Mouse (Mus musculus) embryonic facial prominence, embryonic 14.5 days (tissue): ENCODE results near the gene Llgl2. TPM values are rescaled to one million over a fixed set of nuclear protein-coding genes. Genes with fewer than 3 reads are reported as not detected.

Experiments used
- ATAC-seq: fragments of 200-750 bp; cut with Nextera tagmentation; 2 replicates; pipeline ENCODE4 v1.8.0; 2017; ENCODE audit warnings: low read depth, moderate number of reproducible peaks, moderate TSS enrichment
- DNase-seq: peaks from one replicate; pipeline ENCODE4 v3.0.0-alpha.2; 2015; ENCODE audit warnings: low spot score
- H3K27ac ChIP-seq: fragments of 300-500 bp; sonication (generic); replicated peaks from 2 replicates; pipeline ENCODE4 v1.5.1; 2014; ENCODE audit warnings: low read depth, mild to moderate bottlenecking, low read length, moderate library complexity
- H3K27me3 ChIP-seq: fragments of 300-500 bp; sonication (generic); replicated peaks from 2 replicates; pipeline ENCODE4 v1.6.1; 2014; ENCODE audit warnings: low read length; ENCODE audit not compliant: control insufficient read depth, insufficient read depth
- H3K36me3 ChIP-seq: fragments of 300-500 bp; sonication (generic); 2 replicates; pipeline ENCODE4 v1.6.1; 2014; ENCODE audit warnings: low read length, mixed read lengths; ENCODE audit not compliant: control insufficient read depth, insufficient read depth
- H3K4me1 ChIP-seq: fragments of 300-500 bp; sonication (generic); 2 replicates; pipeline ENCODE4 v1.6.1; 2014; ENCODE audit warnings: antibody characterized with exemption, low read length; ENCODE audit not compliant: control insufficient read depth, insufficient read depth
- H3K4me2 ChIP-seq: fragments of 300-500 bp; sonication (generic); 2 replicates; pipeline ENCODE4 v1.6.1; 2014; ENCODE audit warnings: low read depth, mild to moderate bottlenecking, low read length, moderate library complexity, mixed read lengths
- H3K4me3 ChIP-seq: fragments of 300-500 bp; sonication (generic); 2 replicates; pipeline ENCODE4 v1.5.1; 2014; ENCODE audit warnings: low read depth, mild to moderate bottlenecking, low read length
- H3K9ac ChIP-seq: fragments of 300-500 bp; sonication (generic); 2 replicates; pipeline ENCODE4 v1.6.1; 2014; ENCODE audit warnings: low read depth, mild to moderate bottlenecking, low read length, moderate library complexity, mixed read lengths
- H3K9me3 ChIP-seq: fragments of 300-500 bp; sonication (generic); 2 replicates; pipeline ENCODE4 v1.6.1; 2016; ENCODE audit warnings: low read length; ENCODE audit not compliant: control insufficient read depth
- WGBS: fragments of 180-500 bp; shearing (Covaris S2); extraction: QIAGEN DNeasy Blood & Tissue Kit; methylation state at CpG from one replicate; pipeline ENCODE4 v1.1.7; 2014; 5-methylcytosine and 5-hydroxymethylcytosine counted together
- polyA plus RNA-seq: library from polyadenylated mRNA; unstranded; fragments of >200 nt; fragmentation: Nextera tagmentation; extraction: Ambion mirVana; gene quantifications from 2 replicates; pipeline ENCODE4 v1.2.1, GENCODE M21; 2014

Llgl2 gene
- polyA plus RNA-seq, 1 experiment from 2014 or later: 11.9 TPM

GRCm38 (mm10) chr11:115836656-115837395 is 13.0 kb downstream of the Llgl2 start:
- no peak for ATAC-seq
- Histone ChIP-seq H3K27ac (no peak overlapping the region), H3K27me3 (0 out of 2 replicates have a peak, but pooled peaks cover 1% of the 10 kb centered on the region), H3K4me1 (peaks cover 31% of the 10 kb centered on the region), H3K4me3 (no peak overlapping the region), H3K36me3 (no peaks in the 10 kb centered on the region), H3K4me2 (no peak overlapping the region), H3K9me3 (no peaks in the 10 kb centered on the region), H3K9ac (no peak overlapping the region)
- no peak for DNase-seq
- 44% methylated on average over 11 of the region's 11 CpGs for WGBS

- 89% methylated on average over 22 of the region's 22 CpGs for WGBS
- Histone ChIP-seq H3K9me3 (no peaks in the 10 kb centered on the region), H3K36me3 (no peaks in the 10 kb centered on the region), H3K4me1 (peaks cover 30% of the 10 kb centered on the region), H3K27me3 (no peaks in the 10 kb centered on the region), H3K4me3 (no peak overlapping the region), H3K27ac (no peak overlapping the region), H3K4me2 (no peak overlapping the region), H3K9ac (no peak overlapping the region)
- DNase-seq (no peak), ATAC-seq (no peak)
These were observed 13.9 kb downstream of the Llgl2 start for GRCm38 (mm10) chr11:115837606-115838345.

GRCm38 (mm10) chr11:115838895-115839311 is 15.1 kb downstream of the Llgl2 start:
- Histone ChIP-seq H3K9me3 (no peaks in the 10 kb centered on the region), H3K4me3 (no peak overlapping the region), H3K9ac (no peak overlapping the region), H3K27me3 (no peaks in the 10 kb centered on the region), H3K36me3 (no peaks in the 10 kb centered on the region), H3K27ac (no peak overlapping the region), H3K4me2 (no peak overlapping the region), H3K4me1 (peaks cover 20% of the 10 kb centered on the region)
- ATAC-seq: peak; percentile 82
- 22% methylated on average over 4 of the region's 4 CpGs for WGBS
- peak; percentile 87 for DNase-seq

DNA sequence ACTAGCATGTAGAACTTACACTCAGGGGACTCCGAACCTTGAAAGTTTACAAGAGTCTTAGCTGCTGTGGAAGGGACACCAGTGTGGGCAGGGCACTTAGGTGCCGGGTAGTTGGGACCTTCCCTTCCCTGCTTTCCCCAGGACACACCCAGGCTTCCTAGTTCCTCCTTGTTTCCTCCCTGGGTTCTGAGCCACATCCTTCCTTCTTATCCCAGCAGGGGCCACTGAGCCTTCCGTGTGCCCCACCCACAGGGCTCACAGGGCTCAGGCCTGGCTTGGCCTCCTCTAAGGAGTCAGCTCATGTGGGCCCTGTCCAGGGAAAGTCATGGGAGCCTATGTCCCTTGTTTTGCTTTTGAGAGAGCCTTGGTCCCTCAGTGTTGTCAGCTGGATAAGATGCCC is 15.9 kb downstream of the Llgl2 start:
- DNase-seq: no peak
- ATAC-seq: no peak
- no peaks in the 10 kb centered on the region for H3K36me3 ChIP-seq
- peaks cover 20% of the 10 kb centered on the region for H3K4me1 ChIP-seq
- H3K9me3 ChIP-seq: no peaks in the 10 kb centered on the region
- H3K27me3 ChIP-seq: no peaks in the 10 kb centered on the region
- H3K4me3 ChIP-seq: no peak overlapping the region
- 62% methylated on average over 3 of the region's 3 CpGs for WGBS
- no peak overlapping the region for H3K27ac ChIP-seq
- no peak overlapping the region for H3K4me2 ChIP-seq
- no peak overlapping the region for H3K9ac ChIP-seq

DNA sequence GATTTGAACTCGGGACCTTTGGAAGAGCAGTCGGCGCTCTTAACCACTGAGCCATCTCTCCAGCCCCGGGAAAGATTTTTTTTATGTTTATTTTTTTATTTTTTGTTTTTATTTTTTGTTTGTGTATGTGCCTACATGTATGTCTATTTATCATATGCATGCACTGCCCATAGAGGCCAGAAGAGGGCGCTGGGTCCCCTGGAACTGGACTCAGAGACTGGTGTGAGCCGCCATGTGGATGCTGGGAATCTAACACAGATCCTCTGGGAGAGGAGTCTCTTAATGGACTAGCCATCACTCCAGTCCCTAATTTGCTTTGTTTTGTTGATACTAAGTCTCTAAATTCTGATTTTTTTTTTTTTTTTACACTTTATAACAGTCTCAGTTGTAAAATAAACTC is 17.2 kb downstream of the Llgl2 start:
- 84% methylated on average over 6 of the region's 6 CpGs for WGBS
- Histone ChIP-seq H3K9ac (no peak overlapping the region), H3K27ac (no peak overlapping the region), H3K4me1 (peaks cover 20% of the 10 kb centered on the region), H3K27me3 (no peaks in the 10 kb centered on the region), H3K9me3 (no peaks in the 10 kb centered on the region), H3K36me3 (no peaks in the 10 kb centered on the region), H3K4me2 (no peak overlapping the region), H3K4me3 (no peak overlapping the region)
- DNase-seq: no peak
- ATAC-seq: no peak

- Histone ChIP-seq H3K27ac (peak overlapping the region; percentile 68), H3K4me2 (no peak overlapping the region), H3K9ac (0 out of 2 replicates have a peak overlapping the region, but pooled peaks have one; percentile 8), H3K36me3 (no peaks in the 10 kb centered on the region), H3K4me3 (no peak overlapping the region), H3K4me1 (peaks cover 20% of the 10 kb centered on the region), H3K27me3 (no peaks in the 10 kb centered on the region), H3K9me3 (no peaks in the 10 kb centered on the region)
- no peak for ATAC-seq
- WGBS: 18% methylated on average over 6 of the region's 6 CpGs
- DNase-seq: peak; percentile 29
These were observed 18.2 kb downstream of the Llgl2 start for GRCm38 (mm10) chr11:115841961-115842550.

DNA sequence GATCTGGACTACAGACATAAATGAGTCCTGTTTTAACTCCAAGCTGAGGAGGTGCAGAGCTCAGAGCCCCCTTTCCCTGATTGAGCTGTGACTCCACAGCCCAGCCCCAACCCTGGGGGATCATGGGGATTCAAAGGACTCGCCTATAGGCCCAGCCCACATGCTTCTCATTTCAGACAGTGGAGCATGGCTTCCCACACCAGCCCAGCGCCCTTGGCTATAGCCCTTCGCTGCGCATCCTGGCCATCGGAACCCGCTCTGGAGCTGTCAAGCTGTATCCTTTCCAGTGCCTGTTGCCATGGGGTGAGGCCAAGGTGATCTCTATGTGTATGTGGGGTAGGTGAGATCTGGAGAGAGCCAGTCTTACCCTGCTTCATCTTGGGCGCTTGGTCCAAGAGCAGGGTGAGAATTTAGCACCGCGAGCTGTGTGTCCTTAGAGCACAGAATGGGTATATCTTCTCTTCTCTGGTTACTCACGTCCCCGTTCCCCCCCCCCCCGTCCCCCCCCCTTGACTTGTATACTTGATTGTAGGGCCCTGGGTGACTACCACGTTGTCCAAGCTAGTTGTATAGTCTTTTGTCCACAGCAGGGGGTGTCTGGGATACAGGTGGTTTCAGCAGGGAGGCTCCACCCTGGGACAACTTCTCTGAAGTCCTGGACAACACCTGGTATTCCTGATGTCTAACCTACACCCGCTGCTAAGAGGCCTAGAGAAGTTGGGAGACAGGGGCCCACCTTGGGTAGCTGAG is 19.5 kb downstream of the Llgl2 start:
- Histone ChIP-seq H3K9me3 (no peaks in the 10 kb centered on the region), H3K4me3 (no peak overlapping the region), H3K27ac (no peak overlapping the region), H3K4me1 (peaks cover 20% of the 10 kb centered on the region), H3K27me3 (no peaks in the 10 kb centered on the region), H3K9ac (no peak overlapping the region), H3K36me3 (no peaks in the 10 kb centered on the region), H3K4me2 (no peak overlapping the region)
- DNase-seq: no peak
- no peak for ATAC-seq
- 79% methylated on average over 10 of the region's 14 CpGs for WGBS

DNA sequence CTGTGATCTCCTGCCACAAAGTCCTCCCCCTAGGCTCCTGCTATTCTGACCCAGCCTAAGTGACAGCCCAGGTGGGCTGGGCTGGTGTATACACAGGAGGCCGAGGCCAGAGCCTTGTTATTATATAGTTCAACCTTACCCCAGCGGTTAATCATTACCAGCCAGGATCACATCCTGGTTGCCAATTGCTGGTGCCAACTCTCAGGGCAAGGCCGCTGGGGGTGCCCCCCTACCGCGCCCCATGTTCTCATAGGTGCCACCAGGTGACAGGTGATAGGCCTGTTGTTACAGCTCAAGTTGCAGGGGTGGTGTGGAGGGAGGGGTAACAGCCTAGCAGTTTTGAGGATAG is 20.0 kb downstream of the Llgl2 start:
- H3K4me2 ChIP-seq: no peak overlapping the region
- no peaks in the 10 kb centered on the region for H3K36me3 ChIP-seq
- H3K4me1 ChIP-seq: peaks cover 17% of the 10 kb centered on the region
- no peak for DNase-seq
- 72% methylated on average over 5 of the region's 5 CpGs for WGBS
- H3K4me3 ChIP-seq: no peak overlapping the region
- H3K27ac ChIP-seq: no peak overlapping the region
- H3K9ac ChIP-seq: no peak overlapping the region
- H3K9me3 ChIP-seq: no peaks in the 10 kb centered on the region
- H3K27me3 ChIP-seq: no peaks in the 10 kb centered on the region
- no peak for ATAC-seq
